Mouse (Mus musculus) heart, adult 18-20 months (tissue): ENCODE data around the gene Olfr1320. TPM values are rescaled to one million over a fixed set of nuclear protein-coding genes. Genes with fewer than 3 reads are reported as not detected.

Experiments used
- DNase-seq, 2 experiments: peaks; one replicate each; pipeline ENCODE4 v3.0.0; 2021 to 2022; ENCODE audit warnings: mixed read lengths in 1 of 2
- long read RNA-seq, 2 experiments: library from polyadenylated mRNA; stranded (forward); transcript quantifications; one replicate each; pipeline ENCODE4 v2.0.0; 2021
- total RNA-seq, 2 experiments: library from RNA; stranded (reverse); gene quantifications; 2 replicates each; pipeline ENCODE4 v1.2.3; 2021

Olfr1320 gene
- not detected for total RNA-seq
- long read RNA-seq, experiment 1: 0 reads
- long read RNA-seq, experiment 2: 0 reads

DNA sequence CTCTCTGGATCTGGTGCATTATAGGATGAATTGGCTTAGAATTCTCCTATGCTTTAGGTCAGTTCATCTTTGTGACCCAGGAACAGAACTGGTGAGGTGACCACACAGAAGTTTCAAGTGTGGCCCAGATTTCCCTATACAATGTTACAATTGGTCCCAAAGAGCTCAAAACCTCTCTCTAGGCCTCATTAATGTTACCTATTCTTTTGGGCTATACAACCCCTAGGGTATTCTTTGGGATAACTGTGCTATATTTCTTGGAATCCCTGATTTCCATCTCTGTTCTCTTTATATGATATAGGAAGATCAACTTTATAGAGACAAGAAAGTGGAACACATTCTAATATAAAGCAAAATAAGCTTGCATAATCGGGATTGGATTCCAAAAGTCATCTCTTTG is at the start of gene Olfr1320:
TSS of gene Olfr1320 (plus strand) at position 301 of the 400 bp plus-strand sequence.
- no peak for DNase-seq

DNA sequence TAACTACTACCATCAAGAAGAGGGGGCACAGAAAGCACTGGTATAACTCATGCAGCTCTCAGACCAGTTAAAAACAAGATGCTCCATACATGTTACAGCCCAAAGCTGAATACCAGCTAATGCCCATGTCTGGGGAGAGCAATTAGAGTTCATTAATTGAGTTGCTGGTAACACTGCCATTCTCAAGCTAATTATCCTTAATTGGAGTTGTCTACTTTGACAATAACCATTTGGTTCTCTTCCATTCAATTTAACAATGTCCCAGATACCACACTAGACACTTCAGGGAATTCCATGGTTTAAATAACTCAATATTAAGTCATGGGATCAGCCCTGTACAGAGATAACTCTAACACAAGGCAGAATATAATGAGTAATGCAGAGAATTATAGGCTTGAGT is 44.6 kb upstream of the Olfr1320 start:
- DNase-seq: no peak

DNA sequence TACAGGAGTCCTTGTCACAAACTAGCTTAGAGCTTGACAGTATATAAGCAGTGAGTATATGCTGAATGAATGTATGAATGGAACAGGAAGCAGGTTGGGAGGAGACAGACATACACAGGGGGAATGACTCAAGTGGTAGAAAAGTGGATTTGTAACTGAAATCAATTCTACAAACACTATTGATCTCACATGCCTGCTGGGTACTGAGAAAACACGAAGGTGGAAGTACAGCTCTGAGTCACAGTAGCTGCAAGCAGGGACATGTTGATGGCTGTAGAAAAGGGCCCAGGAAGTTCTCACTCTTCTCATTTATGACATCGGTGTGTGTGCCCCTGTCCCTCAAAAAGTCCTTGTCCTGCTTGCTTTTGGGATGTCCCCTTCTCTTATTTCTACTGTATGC is 40.9 kb upstream of the Olfr1320 start:
- DNase-seq: no peak

DNA sequence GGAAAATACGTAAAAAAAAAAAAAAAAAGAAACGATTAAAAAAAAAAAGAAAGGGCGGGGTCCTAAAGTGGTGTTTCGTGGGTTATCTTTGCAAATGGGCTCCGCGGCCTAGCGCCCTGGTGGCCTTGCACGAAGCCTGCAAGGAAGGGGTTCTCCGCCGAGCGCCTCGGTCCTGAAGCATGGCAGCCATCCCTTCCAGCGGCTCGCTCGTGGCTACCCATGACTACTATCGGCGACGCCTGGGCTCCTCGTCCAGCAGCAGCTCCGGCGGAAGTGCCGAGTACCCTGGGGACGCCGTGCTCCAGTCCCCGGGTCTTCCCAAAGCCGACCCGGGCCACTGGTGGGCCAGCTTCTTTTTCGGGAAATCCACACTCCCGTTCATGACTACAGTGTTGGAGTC is 11.4 kb upstream of the Olfr1320 start:
- peak; percentile 0 to 5 for DNase-seq

Other genes starting within 250 kb of the Olfr1320 start
- gene Arhgap36, start 208.4 kb upstream of the Olfr1320 start, total RNA-seq: under 1 TPM in 1 of 2 experiments, not detected in 1; 0.44 TPM
- not detected for gene Olfr1321, start 62.7 kb downstream of the Olfr1320 start, total RNA-seq
- 10 to 100 TPM; 26.8 to 28.1 TPM for gene Igsf1, start 125.4 kb downstream of the Olfr1320 start, total RNA-seq
- gene Olfr1322, start 219.2 kb downstream of the Olfr1320 start, total RNA-seq: not detected